Mouse (Mus musculus) left cerebral cortex, adult 2 months (tissue): ENCODE results near the gene Sgo1. TPM values are rescaled to one million over a fixed set of nuclear protein-coding genes. Genes with fewer than 3 reads are reported as not detected.
"Not testable (repeated sequence)": the region's sequence is repeated elsewhere in the genome, so short reads cannot be mapped to it uniquely, and the experiment has no call there.

ENCODE experiments used
- DNase-seq, 2 experiments: peaks; one replicate each; pipeline ENCODE4 v3.0.0; 2021 to 2022; ENCODE audit warnings: low spot score in 2 of 2, mixed read lengths in 1 of 2; ENCODE audit errors: extremely low spot score in 1 of 2
- H3K27ac ChIP-seq: fragments of 200-600 bp; 2 replicates; pipeline ENCODE4 v1.8.1; 2022
- H3K4me3 ChIP-seq: fragments of 200-600 bp; 2 replicates; pipeline ENCODE4 v1.8.1; 2022
- CTCF ChIP-seq: fragments of 200-600 bp; IDR thresholded peaks from 2 replicates; pipeline ENCODE4 v1.8.1; 2022; ENCODE audit warnings: antibody characterized with exemption, mild to moderate bottlenecking, moderate library complexity
- intact Hi-C: fragments of 180-260 bp; cut with DNase I; formaldehyde crosslinking; loops from one replicate; pipeline ENCODE4 v1.15.1; 2025
- total RNA-seq, 2 experiments: library from RNA; stranded (reverse); gene quantifications; 2 replicates each; pipeline ENCODE4 v1.2.3; 2021

Sgo1 gene
- total RNA-seq, 2 experiments from 2014 or later: 0.12 TPM; not detected in 1

DNA sequence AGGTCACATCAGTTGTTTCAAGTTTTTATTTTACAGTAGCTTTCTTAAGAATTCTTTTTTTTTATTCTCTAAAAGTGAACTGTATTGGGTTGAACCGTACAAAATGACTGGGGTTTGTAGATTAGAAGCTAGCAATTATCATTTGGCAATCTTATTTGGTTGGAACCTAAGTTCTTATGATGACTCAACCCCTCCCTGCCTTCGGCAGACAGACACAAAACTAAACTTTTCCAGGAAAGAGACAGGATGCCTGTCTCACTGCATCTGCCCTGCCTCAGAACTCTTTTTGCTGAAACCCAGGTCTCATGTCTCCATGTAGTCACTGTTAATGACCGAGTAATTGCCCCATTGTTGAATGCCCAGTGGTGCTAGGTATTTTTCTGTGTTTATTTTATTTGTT lies 24.9 kb downstream of the Sgo1 start:
- Histone ChIP-seq H3K27ac (no peak overlapping the region), H3K4me3 (no peak overlapping the region)
- intact Hi-C loops: no loop called here
- TF ChIP-seq CTCF: no peak
- no peak for DNase-seq

DNA sequence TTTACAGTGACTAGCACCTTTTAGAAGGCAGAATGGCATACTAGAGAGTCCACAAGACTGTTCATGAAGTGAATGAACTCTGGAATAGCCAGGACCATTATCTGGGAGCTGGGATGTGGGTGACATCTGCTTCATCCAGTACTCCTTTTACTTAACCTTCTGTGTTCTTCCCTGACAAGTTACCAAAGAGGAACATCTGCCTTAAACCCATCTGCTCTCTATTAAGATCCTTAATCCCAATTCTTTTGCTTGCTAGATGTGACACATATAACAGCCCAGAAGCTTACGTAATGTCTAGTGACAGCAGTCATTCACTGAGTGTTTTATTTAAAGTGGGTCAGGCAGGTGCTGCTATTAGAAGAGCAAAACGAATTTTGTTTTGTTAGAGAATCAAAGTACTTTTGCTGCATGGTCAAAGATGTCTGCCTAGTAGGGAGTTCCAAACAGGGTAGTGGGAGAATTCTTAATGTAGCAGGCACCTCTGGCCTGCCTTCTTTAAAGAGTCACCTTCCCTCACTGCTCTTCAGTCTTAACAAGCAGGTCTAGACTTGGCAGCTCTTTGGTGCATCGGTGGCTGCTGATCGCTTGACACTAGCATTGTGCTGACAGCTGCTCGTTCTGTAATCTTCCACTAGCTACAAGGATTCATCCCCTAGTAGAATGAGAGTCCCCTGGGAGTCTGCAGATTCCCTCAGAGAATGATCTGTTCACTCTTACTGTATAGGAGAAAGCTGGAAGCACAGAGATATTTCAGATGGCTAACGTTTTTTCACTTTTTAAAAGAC lies 27.9 kb downstream of the Sgo1 start:
- DNase-seq: no peak
- Histone ChIP-seq H3K4me3 (no peak overlapping the region), H3K27ac (no peak overlapping the region)
- no peak for TF ChIP-seq CTCF
- intact Hi-C loops: no loop called here

DNA sequence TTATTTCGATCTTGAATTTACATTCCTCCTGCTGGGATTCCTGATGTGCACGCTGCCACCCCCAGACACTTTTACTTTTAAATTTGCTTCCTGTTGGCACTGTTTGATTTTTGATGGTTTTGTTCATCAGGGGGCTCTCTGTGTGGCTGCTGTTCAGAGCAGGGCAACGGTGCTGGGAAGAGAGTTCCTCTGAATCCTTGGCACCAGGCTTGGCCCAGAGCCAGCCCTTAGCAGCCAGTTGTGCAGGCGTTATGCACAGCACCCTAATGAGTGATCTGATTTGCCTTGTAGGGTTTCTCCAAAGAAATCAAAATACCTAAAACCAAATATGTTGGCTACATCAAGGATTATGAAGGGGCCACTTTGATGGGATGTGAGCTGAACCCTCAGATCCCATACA lies 29.4 kb downstream of the Sgo1 start:
- TF ChIP-seq CTCF: no peak
- intact Hi-C loops: no loop called here
- peak; percentile 16 to 17 for DNase-seq
- Histone ChIP-seq H3K4me3 (no peak overlapping the region), H3K27ac (no peak overlapping the region)

DNA sequence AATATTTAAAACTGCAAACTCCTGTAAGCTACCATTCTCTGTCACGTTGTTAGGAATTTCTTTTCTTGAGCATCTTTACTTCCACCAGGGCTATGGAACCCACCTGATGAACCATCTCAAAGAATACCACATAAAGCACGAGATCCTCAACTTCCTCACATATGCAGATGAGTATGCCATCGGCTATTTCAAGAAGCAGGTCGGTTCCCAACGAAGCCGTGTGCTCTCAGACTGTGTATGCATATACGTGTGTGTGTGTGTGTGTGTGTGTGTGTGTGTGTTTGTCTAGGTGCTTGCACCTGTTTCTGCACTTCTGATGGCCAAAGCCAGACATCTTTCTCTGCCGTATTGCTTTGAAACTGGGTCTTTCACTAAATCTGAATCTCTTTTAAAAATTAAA lies 29.9 kb downstream of the Sgo1 start:
- no peak overlapping the region for H3K4me3 ChIP-seq
- H3K27ac ChIP-seq: no peak overlapping the region
- no peak for DNase-seq
- intact Hi-C loops: no loop called here
- no peak for TF ChIP-seq CTCF

DNA sequence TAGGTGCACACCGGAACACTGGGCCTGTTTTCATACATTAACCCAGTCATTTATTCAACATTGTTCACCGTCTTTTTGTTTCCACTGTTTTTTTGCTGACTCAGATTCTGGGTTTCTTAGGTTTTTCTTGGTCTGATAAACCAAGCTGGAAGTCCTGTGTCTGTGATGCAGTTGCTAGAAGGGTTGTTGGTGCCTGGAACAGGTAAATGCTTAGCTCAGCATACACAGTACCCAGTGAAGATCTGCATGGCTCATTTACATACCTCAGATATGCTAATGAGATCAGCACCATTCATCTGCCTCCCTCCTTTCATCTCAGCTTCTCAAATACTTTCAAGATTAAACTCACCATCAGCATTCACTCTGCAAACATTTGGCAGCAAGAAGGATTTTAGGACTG lies 30.5 kb downstream of the Sgo1 start:
- Histone ChIP-seq H3K27ac (no peak overlapping the region), H3K4me3 (no peak overlapping the region)
- no peak for DNase-seq
- no peak for TF ChIP-seq CTCF
- intact Hi-C loops: no loop called here

DNA sequence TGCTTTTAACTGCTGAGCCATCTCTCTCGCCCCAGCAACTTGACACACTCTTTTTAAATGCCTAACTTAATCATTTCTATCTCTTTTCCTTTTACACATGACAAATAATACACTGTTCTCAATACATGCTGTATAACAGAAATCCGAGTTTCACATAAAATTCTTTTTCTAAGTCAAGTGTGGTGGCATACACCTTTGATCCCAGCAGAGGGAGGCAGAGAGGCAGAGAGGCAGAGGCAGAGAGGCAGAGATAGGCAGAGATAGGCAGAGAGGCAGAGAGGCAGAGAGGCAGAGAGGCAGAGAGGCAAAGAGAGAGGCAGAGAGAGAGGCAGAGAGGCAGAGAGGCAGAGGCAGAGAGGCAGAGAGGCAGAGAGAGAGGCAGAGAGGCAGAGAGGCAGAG lies 31.7 kb downstream of the Sgo1 start:
- intact Hi-C loops, H3K4me3 ChIP-seq, H3K27ac ChIP-seq: not testable (repeated sequence)
- peak in 1 of 2 experiments; percentile 14 for DNase-seq
- peak; percentile 41 for TF ChIP-seq CTCF

DNA sequence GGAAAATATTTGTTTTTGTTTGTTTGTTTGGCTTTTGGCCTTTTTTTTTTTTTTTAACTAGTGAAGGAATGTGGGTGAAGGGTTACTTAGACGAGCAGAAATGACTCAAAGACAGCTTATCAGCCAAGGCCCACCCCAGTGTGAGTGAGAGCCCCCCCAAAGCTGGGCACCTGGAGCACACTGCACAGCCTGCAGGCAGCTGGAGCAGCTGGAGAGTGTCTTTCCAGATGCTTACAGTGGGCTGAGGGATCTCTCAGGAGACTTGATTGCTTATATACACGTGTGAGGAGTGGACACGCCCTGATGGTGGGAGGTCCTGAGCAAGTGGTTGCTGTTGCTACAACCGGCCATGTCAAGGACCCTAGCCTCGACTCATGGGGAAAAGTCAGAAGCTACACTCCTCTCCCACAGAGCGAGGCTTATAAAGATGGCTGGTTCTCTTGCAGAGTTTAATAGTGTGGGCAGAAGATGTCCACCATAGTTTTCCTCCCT lies 32.7 kb downstream of the Sgo1 start:
- intact Hi-C loops: loop anchor here (1.0 kb wide), 1 partner anchor 12 kb away; no protein-coding TSS in a partner anchor
- DNase-seq: no peak

DNA sequence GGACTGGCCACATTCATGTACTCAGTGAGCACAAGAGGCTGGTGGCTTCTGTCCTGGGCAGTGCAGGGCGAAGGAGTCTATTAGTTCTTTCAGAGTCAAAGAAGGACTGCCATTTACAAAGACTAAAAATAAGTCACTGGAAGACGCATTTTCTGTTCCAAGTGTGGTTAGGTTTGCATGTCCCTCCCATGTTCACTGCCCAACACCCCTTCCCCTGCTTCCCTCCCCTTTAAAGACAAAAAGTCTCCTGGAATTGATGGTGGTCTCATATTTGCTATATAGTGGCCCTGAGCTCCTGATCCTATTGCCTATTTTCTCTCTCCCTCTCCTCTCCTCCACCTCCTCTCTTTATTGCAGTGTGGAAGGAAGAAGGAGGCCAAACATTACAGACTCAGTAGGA lies 33.2 kb downstream of the Sgo1 start:
- Histone ChIP-seq H3K4me3 (no peak overlapping the region), H3K27ac (no peak overlapping the region)
- TF ChIP-seq CTCF: no peak
- intact Hi-C loops: loop anchor here (1.0 kb wide), 1 partner anchor 12 kb away; no protein-coding TSS in a partner anchor
- no peak for DNase-seq

More for the DNA sequence above, 32.7 kb downstream of the Sgo1 start:
- no peak for TF ChIP-seq CTCF
- no peak overlapping the region for H3K4me3 ChIP-seq
- no peak overlapping the region for H3K27ac ChIP-seq

DNA sequence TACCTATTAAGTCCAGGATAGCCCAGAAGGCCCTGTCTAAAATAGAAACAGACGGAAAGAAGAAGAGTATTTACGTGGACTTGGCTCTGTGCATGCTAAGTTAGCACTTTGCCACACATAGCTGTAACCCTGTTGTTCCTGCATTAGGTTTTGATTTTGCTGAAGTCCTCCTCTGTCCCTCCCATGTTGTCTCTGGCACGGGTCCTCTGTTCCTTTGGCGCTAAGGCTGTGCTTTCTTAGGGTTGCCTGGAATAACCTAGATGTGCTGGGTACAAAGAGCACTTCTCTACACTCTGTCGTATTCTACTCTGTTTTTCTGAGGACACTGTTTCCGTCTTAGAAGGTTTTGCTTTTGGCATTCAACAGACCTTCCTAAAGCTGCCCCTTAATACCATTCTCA lies 34.1 kb downstream of the Sgo1 start:
- H3K27ac ChIP-seq: no peak overlapping the region
- no peak for DNase-seq
- H3K4me3 ChIP-seq: no peak overlapping the region
- intact Hi-C loops: no loop called here
- no peak for TF ChIP-seq CTCF

DNA sequence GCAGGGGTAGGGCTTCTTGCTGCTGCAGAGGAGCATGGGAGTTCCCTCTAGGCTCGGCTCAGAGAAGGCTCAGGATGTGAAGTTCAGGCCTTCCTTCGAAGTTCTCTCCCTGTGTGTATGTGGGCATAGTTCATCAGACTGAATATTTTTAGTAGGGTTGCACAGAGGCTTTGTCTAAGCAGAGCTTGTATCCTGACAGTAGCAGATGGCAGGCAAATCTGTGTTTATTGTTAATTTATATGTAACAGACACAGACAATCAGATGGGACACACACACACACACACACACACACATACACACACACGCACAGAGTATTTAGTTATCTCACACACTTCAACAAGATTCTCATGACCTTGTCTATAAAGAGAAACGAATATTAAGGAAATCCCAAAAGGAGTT lies 34.5 kb downstream of the Sgo1 start:
- Histone ChIP-seq H3K4me3 (no peak overlapping the region), H3K27ac (no peak overlapping the region)
- intact Hi-C loops: no loop called here
- TF ChIP-seq CTCF: no peak
- DNase-seq: no peak

DNA sequence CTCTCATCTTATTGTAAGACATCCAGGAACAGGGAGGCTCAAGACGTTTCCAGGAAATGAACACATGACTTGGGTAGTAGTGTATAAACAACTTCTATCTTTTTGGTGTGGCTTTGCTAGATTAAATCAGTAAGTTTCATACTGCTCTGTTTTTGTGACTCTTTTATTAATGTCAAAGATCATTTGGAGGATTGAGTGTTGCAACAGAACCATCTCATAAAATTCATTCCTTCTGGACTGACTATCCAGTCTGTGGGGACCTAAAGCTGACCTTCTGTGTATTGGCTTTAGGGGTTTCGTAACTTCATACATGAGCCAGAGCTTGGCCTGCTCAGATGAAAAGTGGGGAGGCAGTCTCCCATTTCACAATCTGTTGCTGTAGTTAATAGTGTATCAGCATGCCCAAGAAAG lies 38.9 kb downstream of the Sgo1 start:
- no peak for TF ChIP-seq CTCF
- Histone ChIP-seq H3K27ac (no peak overlapping the region), H3K4me3 (no peak overlapping the region)
- DNase-seq: no peak
- intact Hi-C loops: no loop called here

DNA sequence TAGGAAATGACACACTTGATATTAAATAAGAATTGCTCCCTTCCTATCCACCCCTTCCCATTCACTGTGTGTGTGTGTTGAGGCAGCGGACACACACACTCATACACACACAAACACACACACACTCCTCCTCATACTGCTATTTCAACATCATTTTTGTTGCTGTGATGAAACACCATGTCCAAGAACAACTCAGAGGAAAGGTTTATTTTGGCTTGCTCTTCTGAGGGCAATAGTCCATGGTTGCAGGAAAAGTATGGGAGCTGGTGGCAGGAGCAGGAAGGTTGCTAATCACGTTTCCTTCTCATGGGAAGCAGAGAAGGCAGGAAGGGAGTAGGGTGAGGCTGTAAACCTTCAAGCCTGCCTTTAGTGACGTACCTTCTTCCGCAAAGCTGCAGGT lies 45.8 kb downstream of the Sgo1 start:
- intact Hi-C loops: no loop called here
- DNase-seq: no peak
- Histone ChIP-seq H3K27ac (no peak overlapping the region), H3K4me3 (no peak overlapping the region)
- TF ChIP-seq CTCF: no peak

DNA sequence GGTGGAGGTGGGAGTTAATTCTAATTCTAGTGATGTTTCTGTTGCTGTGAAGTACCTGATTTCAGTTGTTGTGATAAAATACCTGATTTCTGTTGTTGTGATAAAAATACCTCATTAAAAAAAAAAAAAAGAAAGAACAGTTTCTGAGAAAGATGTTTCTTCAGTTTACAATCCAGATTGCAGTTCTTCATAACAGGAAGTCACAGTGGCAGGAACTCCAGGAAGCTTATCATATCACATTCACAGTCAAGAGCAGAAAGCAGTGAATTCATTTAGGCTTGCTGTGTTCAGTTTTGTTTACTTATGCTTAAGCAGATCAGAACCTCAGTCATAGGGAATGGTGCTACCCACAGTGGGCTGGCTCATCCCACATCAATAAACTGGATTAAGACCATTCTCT lies 57.8 kb downstream of the Sgo1 start:
- Histone ChIP-seq H3K27ac (no peak overlapping the region), H3K4me3 (no peak overlapping the region)
- intact Hi-C loops: no loop called here
- no peak for DNase-seq
- TF ChIP-seq CTCF: no peak
